Mouse (Mus musculus): ENCODE data around the gene Olfr110. TPM values are rescaled to one million over a fixed set of nuclear protein-coding genes. Genes with fewer than 3 reads are reported as not detected.

The Olfr110 gene
- polyA plus RNA-seq (2012; rRNA removed), result not detected in 2 replicates

GRCm38 (mm10) chr17:37491930-37492518 is at the start of gene Olfr110:
Olfr110 (plus strand) TSS chr17:37492468.

DNA sequence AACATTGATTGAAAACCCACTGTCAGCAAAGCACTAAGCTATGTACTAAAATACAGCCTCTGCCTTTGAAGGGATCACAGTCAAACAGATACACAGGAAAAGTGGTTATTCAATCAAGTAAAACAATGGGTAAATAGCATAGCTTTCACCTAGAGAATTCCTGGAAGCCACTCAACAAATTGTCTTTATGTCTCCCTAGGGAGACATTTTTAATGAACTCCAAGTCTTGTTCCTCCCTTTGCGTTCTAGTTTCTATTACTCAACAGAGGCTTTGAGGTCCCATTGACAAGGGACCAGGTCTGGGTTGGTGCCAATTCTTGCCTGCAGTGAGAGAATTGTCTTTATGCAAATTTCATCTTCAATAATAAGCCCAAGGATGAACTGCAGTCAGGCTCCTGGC is 47.1 kb upstream of the Olfr110 start, which contains the start of gene Olfr108:
Olfr108 (plus strand) TSS at position 301 of the 400 bp plus-strand sequence.

GRCm38 (mm10) chr17:37458616-37459015 is 33.7 kb upstream of the Olfr110 start, which contains the start of gene Olfr109:
Olfr109 (plus strand) TSS chr17:37458916.

DNA sequence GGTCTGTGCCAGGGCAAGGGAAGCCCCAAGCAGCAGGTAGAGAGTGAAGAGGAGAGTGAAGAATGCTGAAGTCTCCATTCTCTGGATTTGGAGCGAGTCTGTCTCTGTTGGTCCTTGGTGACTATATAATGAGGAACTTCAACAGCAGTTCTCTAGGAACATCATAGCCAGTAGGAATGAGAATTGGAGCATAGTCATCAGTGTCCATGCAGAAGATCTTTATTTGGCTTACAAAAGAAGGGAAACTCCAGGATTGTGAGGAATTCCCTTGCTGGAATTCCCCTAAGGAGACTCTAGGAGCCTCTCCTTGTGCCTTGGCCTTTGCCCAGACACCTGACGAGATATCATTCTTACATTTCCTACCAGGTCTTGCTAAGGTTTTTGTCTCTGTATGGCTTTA is 8.8 kb upstream of the Olfr110 start, which contains the start of gene H2-M2:
H2-M2 (minus strand) TSS at position 101 of the 400 bp plus-strand sequence.

GRCm38 (mm10) chr17:37507730-37508129 is 15.5 kb downstream of the Olfr110 start, which contains the start of gene Olfr111:
Olfr111 (plus strand) TSS chr17:37508030.

Other genes with a start within 250 kb of the Olfr110 start
- gene Olfr98, start 228.7 kb upstream of the Olfr110 start, polyA plus RNA-seq (2012; rRNA removed), result not detected in 2 replicates
- gene H2-M3, start 222.2 kb upstream of the Olfr110 start, polyA plus RNA-seq (2012; rRNA removed), result 0.87 and 1.1 TPM in 2 replicates
- gene Olfr99, start 209.0 kb upstream of the Olfr110 start, polyA plus RNA-seq (2012; rRNA removed), result not detected in 2 replicates
- gene Olfr101, start 188.2 kb upstream of the Olfr110 start, polyA plus RNA-seq (2012; rRNA removed), result not detected in 2 replicates
- gene Olfr102, start 175.4 kb upstream of the Olfr110 start, polyA plus RNA-seq (2012; rRNA removed), result not detected in 2 replicates
- not detected in 2 replicates for gene Olfr103, start 152.8 kb upstream of the Olfr110 start, polyA plus RNA-seq (2012; rRNA removed)
- gene Olfr104-ps, start 132.9 kb upstream of the Olfr110 start, polyA plus RNA-seq (2012; rRNA removed), result not detected in 2 replicates
- gene Olfr105-ps, start 113.4 kb upstream of the Olfr110 start, polyA plus RNA-seq (2012; rRNA removed), result not detected in 2 replicates
- gene Olfr106-ps, start 102.1 kb upstream of the Olfr110 start, polyA plus RNA-seq (2012; rRNA removed), result not detected in 2 replicates
- gene Olfr107, start 93.2 kb upstream of the Olfr110 start, polyA plus RNA-seq (2012; rRNA removed), result not detected in 2 replicates
- gene Olfr108, start 47.0 kb upstream of the Olfr110 start, polyA plus RNA-seq (2012; rRNA removed), result not detected in 2 replicates
- gene Olfr109, start 33.6 kb upstream of the Olfr110 start, polyA plus RNA-seq (2012; rRNA removed), result not detected in 2 replicates
- gene H2-M2, start 8.9 kb upstream of the Olfr110 start, polyA plus RNA-seq (2012; rRNA removed), result 0.02 TPM in 1 of 2 replicates, not detected in the other
- gene Olfr111, start 15.6 kb downstream of the Olfr110 start, polyA plus RNA-seq (2012; rRNA removed), result 0.03 and 0.06 TPM in 2 replicates
- gene Olfr112, start 77.0 kb downstream of the Olfr110 start, polyA plus RNA-seq (2012; rRNA removed), result not detected in 2 replicates
- not detected in 2 replicates for gene Olfr113, start 85.2 kb downstream of the Olfr110 start, polyA plus RNA-seq (2012; rRNA removed)
- not detected in 2 replicates for gene Olfr114, start 100.3 kb downstream of the Olfr110 start, polyA plus RNA-seq (2012; rRNA removed)
- gene Olfr115, start 134.6 kb downstream of the Olfr110 start, polyA plus RNA-seq (2012; rRNA removed), result not detected in 2 replicates
- not detected in 2 replicates for gene Olfr116, start 134.7 kb downstream of the Olfr110 start, polyA plus RNA-seq (2012; rRNA removed)
- gene Olfr117, start 171.3 kb downstream of the Olfr110 start, polyA plus RNA-seq (2012; rRNA removed), result not detected in 2 replicates
- not detected in 2 replicates for gene Olfr118, start 174.5 kb downstream of the Olfr110 start, polyA plus RNA-seq (2012; rRNA removed)
- not detected in 2 replicates for gene Olfr119, start 204.1 kb downstream of the Olfr110 start, polyA plus RNA-seq (2012; rRNA removed)
- gene Olfr120, start 229.3 kb downstream of the Olfr110 start, polyA plus RNA-seq (2012; rRNA removed), result not detected in 2 replicates

Measured in liver, embryonic 14 days (tissue).